Mouse (Mus musculus) heart, adult 11 months (tissue): ENCODE data around the gene Pgm5.

Experiments
- DNase-seq: peaks from one replicate; pipeline ENCODE4 v3.0.0; 2022

Gene Pgm5

GRCm38 (mm10) chr19:24861612-24862451 is at the start of gene Pgm5:
Gene Pgm5, minus strand, starts transcription at chr19:24861855.
- peak; percentile 97 for DNase-seq

- peak; percentile 76 for DNase-seq
Measured at GRCm38 (mm10) chr19:24908385-24909155, 46.9 kb upstream of the Pgm5 start.

- peak; percentile 28 for DNase-seq
Measured at GRCm38 (mm10) chr19:24907655-24908054, 46.0 kb upstream of the Pgm5 start.

- DNase-seq, result peak; percentile 73
Measured at GRCm38 (mm10) chr19:24902821-24903220, 41.2 kb upstream of the Pgm5 start.

- peak; percentile 65 for DNase-seq
Measured at GRCm38 (mm10) chr19:24902256-24902655, 40.6 kb upstream of the Pgm5 start.

GRCm38 (mm10) chr19:24901666-24902065 is 40.0 kb upstream of the Pgm5 start:
- peak; percentile 66 for DNase-seq

- peak; percentile 67 for DNase-seq
Measured at GRCm38 (mm10) chr19:24900581-24901220, 39.0 kb upstream of the Pgm5 start, which contains the start of gene Foxd4. Gene Foxd4, minus strand, starts transcription at chr19:24901197.

- peak; percentile 89 for DNase-seq
Measured at GRCm38 (mm10) chr19:24899578-24900544, 38.2 kb upstream of the Pgm5 start.

GRCm38 (mm10) chr19:24898737-24899577 is 37.3 kb upstream of the Pgm5 start:
- no peak for DNase-seq

GRCm38 (mm10) chr19:24897896-24898736 is 36.5 kb upstream of the Pgm5 start:
- peak; percentile 4 for DNase-seq

- DNase-seq, result peak; percentile 87
Measured at GRCm38 (mm10) chr19:24897006-24897895, 35.6 kb upstream of the Pgm5 start.

- DNase-seq, result peak; percentile 73
Measured at GRCm38 (mm10) chr19:24896536-24896935, 34.9 kb upstream of the Pgm5 start.

- peak; percentile 35 for DNase-seq
Measured at GRCm38 (mm10) chr19:24886888-24887287, 25.2 kb upstream of the Pgm5 start.

GRCm38 (mm10) chr19:24885504-24885903 is 23.8 kb upstream of the Pgm5 start:
- DNase-seq, result peak; percentile 89

- DNase-seq, result peak; percentile 14
Measured at GRCm38 (mm10) chr19:24881237-24881636, 19.6 kb upstream of the Pgm5 start.

GRCm38 (mm10) chr19:24875129-24875870 is 13.6 kb upstream of the Pgm5 start, which contains the start of gene Gm10053:
Gene Gm10053, plus strand, starts transcription at chr19:24875686.
- peak; percentile 7 for DNase-seq

- DNase-seq, result peak; percentile 89
Measured at GRCm38 (mm10) chr19:24873873-24874272, 12.2 kb upstream of the Pgm5 start.

- peak; percentile 85 for DNase-seq
Measured at GRCm38 (mm10) chr19:24871037-24871635, 9.5 kb upstream of the Pgm5 start.
